Mouse (Mus musculus): ENCODE results near the gene Dnah12. TPM values are rescaled to one million over a fixed set of nuclear protein-coding genes. Genes with fewer than 3 reads are reported as not detected.

Gene Dnah12
- polyA plus RNA-seq, 1 experiment from 2014 or later, result 0.06 TPM

Small RNA genes within 50 kb of the gene (microRNA-seq; reads per million reads assigned to microRNA genes)
- gene Mir7672, result not detected

Other genes with a start within 250 kb of the Dnah12 start
- 15.3 and 16.4 TPM in 2 replicates for gene Slmap, start 158.3 kb upstream of the Dnah12 start, polyA plus RNA-seq (2015; fragmentation: Nextera tagmentation; extraction: Ambion mirVana)
- gene Dennd6a, start 119.4 kb upstream of the Dnah12 start, polyA plus RNA-seq (2015; fragmentation: Nextera tagmentation; extraction: Ambion mirVana), result 27.7 and 28.1 TPM in 2 replicates
- gene Arf4, start 55.2 kb upstream of the Dnah12 start, polyA plus RNA-seq (2015; fragmentation: Nextera tagmentation; extraction: Ambion mirVana), result 656 and 713 TPM in 2 replicates
- 9.4 and 10.0 TPM in 2 replicates for gene Pde12, start 23.4 kb upstream of the Dnah12 start, polyA plus RNA-seq (2015; fragmentation: Nextera tagmentation; extraction: Ambion mirVana)
- 0.23 and 0.27 TPM in 2 replicates for gene Asb14, start 201.3 kb downstream of the Dnah12 start, polyA plus RNA-seq (2015; fragmentation: Nextera tagmentation; extraction: Ambion mirVana)

All from limb, embryonic 13.5 days (tissue).